Mouse (Mus musculus) mammary gland, adult 2 months (tissue): ENCODE results near the gene Olfr286. TPM values are rescaled to one million over a fixed set of nuclear protein-coding genes. Genes with fewer than 3 reads are reported as not detected.

Experiments
- polyA plus RNA-seq: library from polyadenylated mRNA; depleted of rRNA; stranded (reverse); fragments of >200 nt; gene quantifications from 2 replicates; pipeline ENCODE4 v1.2.3, GENCODE M21; 2012; ENCODE audit warnings: low replicate concordance; rRNA removed

Olfr286 gene
- polyA plus RNA-seq, result not detected in 2 replicates

DNA sequence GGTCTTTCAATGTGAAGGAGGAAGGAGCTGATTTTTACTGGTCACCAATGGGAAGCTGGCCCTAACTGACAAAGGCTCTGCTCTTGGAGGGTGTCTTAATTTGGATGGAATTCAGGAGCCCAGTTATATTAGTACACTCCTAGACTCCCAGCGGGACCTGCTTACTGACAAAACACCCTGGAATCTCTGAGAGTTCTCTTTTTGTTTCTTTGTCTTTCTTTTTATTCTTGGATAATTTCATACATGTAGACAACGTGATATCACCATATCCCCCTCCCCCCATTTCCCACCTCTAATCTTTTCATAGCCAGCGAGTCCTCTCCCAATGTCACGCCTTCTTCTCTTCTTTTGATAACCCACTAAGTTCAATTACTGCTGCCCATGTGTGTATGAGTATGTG is at the start of gene Olfr286:
Gene Olfr286 (minus strand): TSS at position 101 of the 400 bp plus-strand sequence.

DNA sequence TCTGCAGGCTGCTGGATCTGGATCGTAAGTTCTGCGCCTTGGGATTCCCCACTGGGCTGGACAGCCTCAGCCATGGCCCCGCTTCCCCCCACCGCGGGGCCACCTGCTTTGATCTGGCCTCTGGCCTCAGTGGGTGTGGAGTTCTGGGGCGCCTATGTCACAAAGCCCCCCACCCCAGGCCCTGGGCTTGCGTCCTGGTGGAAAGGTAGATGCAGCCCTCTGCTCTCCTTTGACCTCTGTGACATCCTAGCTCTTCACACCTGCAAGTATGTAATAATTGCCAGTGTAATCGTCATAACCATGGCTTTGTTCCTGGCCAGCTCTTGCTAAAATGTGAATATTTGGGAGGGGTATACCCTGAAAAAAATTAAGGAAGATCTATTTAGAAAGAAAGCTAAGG is 22.9 kb upstream of the Olfr286 start, which contains the start of gene H1fnt:
Gene H1fnt (minus strand): TSS at position 101 of the 400 bp plus-strand sequence.

DNA sequence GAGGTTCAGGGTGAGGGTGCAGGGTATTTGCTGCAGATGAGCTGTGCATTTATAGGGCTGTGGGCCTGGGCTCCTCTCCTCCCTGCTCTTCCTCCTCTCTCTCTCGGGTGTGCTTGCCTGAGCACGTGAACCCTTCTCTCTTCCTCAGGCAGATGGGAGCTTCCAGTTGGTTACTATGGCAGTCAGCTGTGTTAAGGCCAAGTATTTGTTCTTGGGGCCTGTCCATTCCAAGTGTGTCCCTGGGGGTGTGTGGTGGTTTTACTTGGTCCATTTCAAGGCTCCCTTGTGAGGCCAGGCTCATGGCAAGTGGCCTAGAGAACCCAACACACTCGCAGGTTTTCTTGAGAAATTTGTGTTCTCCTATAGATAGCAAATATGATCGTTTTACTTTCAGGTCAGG is 13.4 kb downstream of the Olfr286 start, which contains the start of the genes Gm44579 and Olfr287:
Gene Gm44579 (minus strand): TSS at position 101 of the 400 bp plus-strand sequence.
Gene Olfr287 (minus strand): TSS at position 180 of the 400 bp plus-strand sequence.

DNA sequence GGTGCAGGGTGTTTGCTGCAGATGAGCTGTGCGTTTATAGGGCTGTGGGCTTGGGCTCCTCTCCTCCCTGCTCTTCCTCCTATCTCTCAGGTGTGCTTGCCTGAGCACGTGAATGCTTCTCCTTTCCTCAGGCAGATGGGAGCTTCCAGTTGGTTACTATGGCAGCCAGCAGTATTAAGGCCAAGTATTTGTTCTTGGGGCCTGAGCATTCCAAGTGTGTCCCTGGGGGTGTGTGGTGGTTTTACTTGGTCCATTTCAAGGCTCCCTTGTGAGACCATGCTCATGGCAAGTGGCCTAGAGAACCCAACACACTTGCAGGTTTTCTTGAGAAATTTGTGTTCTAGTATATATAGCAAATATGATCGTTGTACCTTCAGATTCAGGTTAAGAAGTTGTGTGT is 38.8 kb downstream of the Olfr286 start, which contains the start of gene Olfr288:
Gene Olfr288 (minus strand): TSS at position 101 of the 400 bp plus-strand sequence.

Other genes starting within 250 kb of the Olfr286 start
- 0.04 TPM in 2 replicates for gene Col2a1, start 229.8 kb downstream of the Olfr286 start, polyA plus RNA-seq
- 17.8 and 350 TPM in 2 replicates for gene Pfkm, start 141.9 kb downstream of the Olfr286 start, polyA plus RNA-seq
- 9.2 and 13.4 TPM in 2 replicates for gene Senp1, start 140.7 kb downstream of the Olfr286 start, polyA plus RNA-seq
- 39.8 and 71.3 TPM in 2 replicates for gene Asb8, start 68.8 kb downstream of the Olfr286 start, polyA plus RNA-seq
- gene Ccdc184, start 67.3 kb downstream of the Olfr286 start, polyA plus RNA-seq, result 0.19 and 0.32 TPM in 2 replicates
- gene Olfr288, start 38.9 kb downstream of the Olfr286 start, polyA plus RNA-seq, result not detected in 2 replicates
- gene Gm44579, start 13.5 kb downstream of the Olfr286 start, polyA plus RNA-seq, result not detected in 2 replicates
- not detected in 2 replicates for gene Olfr287, start 13.4 kb downstream of the Olfr286 start, polyA plus RNA-seq
- not detected in 2 replicates for gene H1fnt, start 22.8 kb upstream of the Olfr286 start, polyA plus RNA-seq
- gene Zfp641, start 61.7 kb upstream of the Olfr286 start, polyA plus RNA-seq, result 1.3 and 3.5 TPM in 2 replicates
- gene Olfr285, start 82.9 kb upstream of the Olfr286 start, polyA plus RNA-seq, result not detected in 2 replicates
- gene Olfr284, start 106.5 kb upstream of the Olfr286 start, polyA plus RNA-seq, result not detected in 2 replicates
- gene Olfr283, start 146.5 kb upstream of the Olfr286 start, polyA plus RNA-seq, result not detected in 2 replicates
- gene Olfr282, start 196.8 kb upstream of the Olfr286 start, polyA plus RNA-seq, result not detected in 2 replicates
- gene Olfr281, start 218.1 kb upstream of the Olfr286 start, polyA plus RNA-seq, result not detected in 2 replicates
- not detected in 2 replicates for gene OR5BS1P, start 235.4 kb upstream of the Olfr286 start, polyA plus RNA-seq
- gene Lalba, start 248.3 kb upstream of the Olfr286 start, polyA plus RNA-seq, result 2.3 and 13.5 TPM in 2 replicates